Mouse (Mus musculus) right cerebral cortex, postnatal 25 days (tissue): ENCODE results near the gene Tmc6.

Experiments
- DNase-seq: peaks from one replicate; pipeline ENCODE4 v3.0.0; 2022

Tmc6 gene

GRCm38 (mm10) chr11:117779434-117780198, 2.4 kb downstream of the Tmc6 start:
- DNase-seq = no peak

GRCm38 (mm10) chr11:117778851-117779433, 3.1 kb downstream of the Tmc6 start:
- no peak for DNase-seq

GRCm38 (mm10) chr11:117778031-117778430, 4.0 kb downstream of the Tmc6 start:
- DNase-seq = no peak

GRCm38 (mm10) chr11:117777111-117777510, 4.9 kb downstream of the Tmc6 start:
- DNase-seq = no peak

GRCm38 (mm10) chr11:117776085-117776792, 5.8 kb downstream of the Tmc6 start:
- no peak for DNase-seq

- no peak for DNase-seq
Observed at GRCm38 (mm10) chr11:117775540-117775939, 6.5 kb downstream of the Tmc6 start.

GRCm38 (mm10) chr11:117774925-117775324, 7.1 kb downstream of the Tmc6 start:
- no peak for DNase-seq

GRCm38 (mm10) chr11:117772352-117772751, 9.6 kb downstream of the Tmc6 start:
- no peak for DNase-seq

GRCm38 (mm10) chr11:117770407-117770806, 11.6 kb downstream of the Tmc6 start:
- DNase-seq = no peak

- DNase-seq = no peak
Observed at GRCm38 (mm10) chr11:117769683-117770047, 12.3 kb downstream of the Tmc6 start.

GRCm38 (mm10) chr11:117768725-117769682, 13.0 kb downstream of the Tmc6 start:
- no peak for DNase-seq

GRCm38 (mm10) chr11:117766275-117766674, 15.7 kb downstream of the Tmc6 start:
- DNase-seq = no peak

- DNase-seq = no peak
Observed at GRCm38 (mm10) chr11:117765361-117765760, 16.6 kb downstream of the Tmc6 start.

- DNase-seq = no peak
Observed at GRCm38 (mm10) chr11:117764319-117764718, 17.7 kb downstream of the Tmc6 start.

GRCm38 (mm10) chr11:117762246-117762645, 19.8 kb downstream of the Tmc6 start:
- DNase-seq = no peak

GRCm38 (mm10) chr11:117761801-117762200, 20.2 kb downstream of the Tmc6 start:
- no peak for DNase-seq

- DNase-seq = no peak
Observed at GRCm38 (mm10) chr11:117760374-117761119, 21.5 kb downstream of the Tmc6 start.

- DNase-seq = no peak
Observed at GRCm38 (mm10) chr11:117759267-117759666, 22.7 kb downstream of the Tmc6 start.

- no peak for DNase-seq
Observed at GRCm38 (mm10) chr11:117755891-117756290, 26.1 kb downstream of the Tmc6 start.

GRCm38 (mm10) chr11:117751544-117751943, 30.5 kb downstream of the Tmc6 start:
- no peak for DNase-seq

GRCm38 (mm10) chr11:117749414-117749813, 32.6 kb downstream of the Tmc6 start:
- DNase-seq = peak; percentile 74

GRCm38 (mm10) chr11:117748628-117749027, 33.4 kb downstream of the Tmc6 start:
- DNase-seq = no peak
